Mouse (Mus musculus) hindbrain, embryonic 16.5 days (tissue): ENCODE measurements around the gene Tmem167b. TPM values are rescaled to one million over a fixed set of nuclear protein-coding genes. Genes with fewer than 3 reads are reported as not detected.

ENCODE experiments used
- ATAC-seq: fragments of 200-750 bp; cut with Nextera tagmentation; 2 replicates; pipeline ENCODE4 v1.8.0; 2017; ENCODE audit warnings: moderate TSS enrichment, moderate library complexity
- H3K27ac ChIP-seq: fragments of 300-500 bp; sonication (generic); 2 replicates; pipeline ENCODE4 v1.5.1; 2014; ENCODE audit warnings: low read depth, mild to moderate bottlenecking, control low read depth, low read length, moderate library complexity
- H3K27me3 ChIP-seq: fragments of 300-500 bp; sonication (generic); replicated peaks from 2 replicates; pipeline ENCODE4 v1.6.1; 2014; ENCODE audit warnings: low read length; ENCODE audit not compliant: control insufficient read depth, insufficient read depth
- H3K36me3 ChIP-seq: fragments of 300-500 bp; sonication (generic); 2 replicates; pipeline ENCODE4 v1.6.1; 2014; ENCODE audit warnings: mild to moderate bottlenecking, low read length, moderate library complexity, mixed read lengths; ENCODE audit not compliant: control insufficient read depth, insufficient read depth
- H3K4me1 ChIP-seq: fragments of 300-500 bp; sonication (generic); 2 replicates; pipeline ENCODE4 v1.6.1; 2014; ENCODE audit warnings: low read depth, low read length; ENCODE audit not compliant: control insufficient read depth, insufficient read depth
- H3K4me2 ChIP-seq: fragments of 300-500 bp; sonication (generic); 2 replicates; pipeline ENCODE4 v1.6.1; 2014; ENCODE audit warnings: mild to moderate bottlenecking, low read length, control low read depth, moderate library complexity
- H3K4me3 ChIP-seq: fragments of 300-500 bp; sonication (generic); 2 replicates; pipeline ENCODE4 v1.5.1; 2014; ENCODE audit warnings: mild to moderate bottlenecking, low read length, control low read depth, moderate library complexity
- H3K9ac ChIP-seq: fragments of 300-500 bp; sonication (generic); 2 replicates; pipeline ENCODE4 v1.6.1; 2014; ENCODE audit warnings: low read depth, mild to moderate bottlenecking, control low read depth, low read length, moderate library complexity
- H3K9me3 ChIP-seq: fragments of 300-500 bp; sonication (generic); 2 replicates; pipeline ENCODE4 v1.6.1; 2014; ENCODE audit warnings: mild to moderate bottlenecking, low read length, moderate library complexity; ENCODE audit not compliant: control insufficient read depth
- WGBS: fragments of 180-500 bp; shearing (Covaris S2); extraction: QIAGEN DNeasy Blood & Tissue Kit; methylation state at CpG from one replicate; pipeline ENCODE4 v1.1.7; 2014; 5-methylcytosine and 5-hydroxymethylcytosine counted together
- polyA plus RNA-seq: library from polyadenylated mRNA; unstranded; fragments of >200 nt; fragmentation: Nextera tagmentation; extraction: Ambion mirVana; gene quantifications from 2 replicates; pipeline ENCODE4 v1.2.1, GENCODE M21; 2015

The Tmem167b gene
- polyA plus RNA-seq: 51.0 and 54.3 TPM in 2 replicates

- WGBS: under 1% methylated on average over 37 of the region's 45 CpGs
- H3K27me3 ChIP-seq: no peaks in the 10 kb centered on the region
Measured at GRCm38 (mm10) chr3:108562133-108562730, at the start of gene Tmem167b. Tmem167b (minus strand) TSS chr3:108562466.

GRCm38 (mm10) chr3:108608906-108609305 is 46.6 kb upstream of the Tmem167b start:
- H3K9me3 ChIP-seq: no peaks in the 10 kb centered on the region
- no peak overlapping the region for H3K4me3 ChIP-seq
- peaks cover 5% of the 10 kb centered on the region for H3K36me3 ChIP-seq
- no peak overlapping the region for H3K27ac ChIP-seq
- 61% methylated on average over 3 of the region's 3 CpGs for WGBS
- no peaks in the 10 kb centered on the region for H3K4me1 ChIP-seq
- no peak overlapping the region for H3K9ac ChIP-seq
- H3K27me3 ChIP-seq: no peaks in the 10 kb centered on the region
- no peak for ATAC-seq
- no peak overlapping the region for H3K4me2 ChIP-seq

More at GRCm38 (mm10) chr3:108562133-108562730, at the start of gene Tmem167b:
- Histone ChIP-seq H3K9me3 (no peaks in the 10 kb centered on the region), H3K9ac (peak within 1 kb of the TSS; percentile 87), H3K4me3 (peak within 1 kb of the TSS; percentile 82), H3K36me3 (peaks cover 18% of the 10 kb centered on the region), H3K4me1 (peaks cover 9% of the 10 kb centered on the region), H3K4me2 (peak within 1 kb of the TSS; percentile 88), H3K27ac (peak within 1 kb of the TSS; percentile 95)
- ATAC-seq: peak; percentile 98

GRCm38 (mm10) chr3:108591530-108592522 is 29.6 kb upstream of the Tmem167b start:
- Histone ChIP-seq H3K9ac (peak overlapping the region; percentile 95), H3K27ac (peak overlapping the region; percentile 96), H3K9me3 (no peaks in the 10 kb centered on the region), H3K4me1 (peaks cover 4% of the 10 kb centered on the region), H3K4me3 (peak overlapping the region; percentile 88), H3K4me2 (peak overlapping the region; percentile 70), H3K36me3 (no peaks in the 10 kb centered on the region), H3K27me3 (no peaks in the 10 kb centered on the region)
- WGBS: 0% methylated on average over 55 of the region's 61 CpGs
- ATAC-seq: peak; percentile 84

DNA sequence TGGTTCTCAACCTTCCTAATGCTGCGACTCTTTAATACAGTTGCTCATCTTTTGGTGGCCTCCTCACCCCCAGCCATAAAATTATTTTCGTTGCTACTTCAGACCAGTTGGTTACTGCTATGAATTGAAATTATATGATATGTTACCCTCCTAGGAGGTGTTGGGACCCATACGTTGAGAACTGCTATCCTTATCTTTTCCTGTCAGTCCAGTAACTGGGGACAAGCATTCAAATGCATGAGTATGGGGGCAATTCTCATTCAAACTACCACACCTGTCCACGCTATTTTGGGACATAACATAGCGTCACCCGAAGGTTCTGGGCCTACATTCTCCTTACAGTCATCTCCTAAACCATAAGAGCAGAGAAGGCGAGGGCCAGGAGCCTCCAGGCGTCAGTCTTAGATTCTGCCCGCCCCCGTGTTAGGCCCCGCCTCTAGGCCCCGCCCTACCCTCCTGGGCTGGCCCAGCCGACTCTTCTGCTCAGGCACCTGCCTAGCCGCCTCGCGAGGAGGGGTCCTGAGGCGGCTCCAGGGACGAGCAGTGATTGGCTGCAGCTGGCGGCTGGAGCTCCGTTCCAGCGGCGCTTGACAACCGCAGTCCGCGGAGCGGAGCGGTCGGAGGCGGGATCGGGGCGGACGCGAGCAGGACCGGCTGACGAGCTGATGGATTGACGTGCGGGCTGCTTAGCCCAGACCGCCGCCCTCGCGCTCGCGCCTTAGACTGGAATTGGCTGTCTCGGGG is 28.7 kb upstream of the Tmem167b start, which contains the start of gene Wdr47:
Gene Wdr47, plus strand, starts transcription at position 494 of the 744 bp plus-strand sequence.
- Histone ChIP-seq H3K9me3 (no peaks in the 10 kb centered on the region), H3K4me2 (peak within 1 kb of the TSS; percentile 70), H3K27me3 (no peaks in the 10 kb centered on the region), H3K4me1 (peaks cover 4% of the 10 kb centered on the region), H3K36me3 (no peaks in the 10 kb centered on the region), H3K27ac (peak within 1 kb of the TSS; percentile 96), H3K9ac (peak within 1 kb of the TSS; percentile 95), H3K4me3 (peak within 1 kb of the TSS; percentile 88)
- ATAC-seq: peak; percentile 98
- 6% methylated on average over 44 of the region's 44 CpGs for WGBS

- Histone ChIP-seq H3K4me1 (peaks cover 4% of the 10 kb centered on the region), H3K4me2 (no peak overlapping the region), H3K4me3 (no peak overlapping the region), H3K9ac (no peak overlapping the region), H3K9me3 (no peaks in the 10 kb centered on the region), H3K36me3 (no peaks in the 10 kb centered on the region), H3K27ac (no peak overlapping the region), H3K27me3 (no peaks in the 10 kb centered on the region)
- WGBS: 13% methylated on average over 2 of the region's 2 CpGs
- ATAC-seq: no peak
Measured at GRCm38 (mm10) chr3:108588446-108588845, 26.2 kb upstream of the Tmem167b start.

DNA sequence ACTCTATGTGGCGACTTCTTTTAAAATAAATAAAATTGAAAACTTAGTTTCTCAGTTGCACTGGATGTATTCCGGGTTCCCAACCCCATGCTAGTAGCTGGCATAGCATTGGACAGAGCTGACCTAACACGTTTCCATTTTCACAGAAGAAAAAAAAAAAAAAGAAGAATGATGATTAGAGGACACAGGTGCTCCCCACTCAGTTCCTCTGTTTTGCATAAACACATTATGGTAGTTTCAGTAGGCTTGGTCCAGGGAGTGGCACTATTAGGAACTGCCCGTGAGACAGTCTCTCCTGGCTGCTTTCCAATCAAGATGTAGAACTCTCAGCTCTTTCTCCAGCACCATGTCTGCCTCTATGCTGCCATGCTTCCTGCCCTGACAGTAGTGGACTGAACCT is 22.3 kb upstream of the Tmem167b start:
- ATAC-seq: no peak
- Histone ChIP-seq H3K36me3 (no peaks in the 10 kb centered on the region), H3K4me2 (no peak overlapping the region), H3K9ac (no peak overlapping the region), H3K27ac (no peak overlapping the region), H3K4me1 (no peaks in the 10 kb centered on the region), H3K9me3 (no peaks in the 10 kb centered on the region), H3K27me3 (no peaks in the 10 kb centered on the region), H3K4me3 (no peak overlapping the region)
- WGBS: 76% methylated on average over 4 of the region's 4 CpGs

DNA sequence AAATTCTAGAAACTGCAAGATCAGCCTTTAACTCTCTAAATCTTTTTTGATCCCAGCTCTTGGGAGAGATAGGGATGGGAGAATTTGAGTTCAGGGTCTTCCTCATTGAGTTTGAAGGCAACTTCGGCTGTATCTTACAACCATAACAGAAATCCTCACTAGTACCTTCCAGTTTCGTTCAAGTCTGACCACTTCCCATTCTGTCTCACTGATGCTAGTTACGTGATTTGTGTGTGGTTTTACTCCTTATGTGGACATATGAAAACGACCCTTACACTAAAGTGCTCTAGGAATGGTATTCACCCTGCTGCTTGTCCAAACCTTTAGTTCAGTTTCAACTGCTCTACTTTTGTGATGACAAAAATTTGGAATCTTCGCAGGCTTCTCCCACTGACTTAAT is 11.8 kb upstream of the Tmem167b start:
- H3K36me3 ChIP-seq: 0 out of 2 replicates have a peak, but pooled peaks cover 2% of the 10 kb centered on the region
- H3K4me3 ChIP-seq: no peak overlapping the region
- ATAC-seq: no peak
- 92% methylated on average over 5 of the region's 5 CpGs for WGBS
- no peak overlapping the region for H3K9ac ChIP-seq
- no peaks in the 10 kb centered on the region for H3K9me3 ChIP-seq
- no peak overlapping the region for H3K4me2 ChIP-seq
- no peaks in the 10 kb centered on the region for H3K27me3 ChIP-seq
- H3K4me1 ChIP-seq: peaks cover 13% of the 10 kb centered on the region
- H3K27ac ChIP-seq: no peak overlapping the region

- Histone ChIP-seq H3K4me3 (peak overlapping the region; percentile 74), H3K27ac (no peak overlapping the region), H3K36me3 (no peaks in the 10 kb centered on the region), H3K27me3 (no peaks in the 10 kb centered on the region), H3K9me3 (no peaks in the 10 kb centered on the region), H3K4me2 (peak overlapping the region; percentile 89), H3K9ac (peak overlapping the region; percentile 80), H3K4me1 (peaks cover 13% of the 10 kb centered on the region)
- 43% methylated on average over 18 of the region's 18 CpGs for WGBS
- no peak for ATAC-seq
Measured at GRCm38 (mm10) chr3:108572309-108573010, 10.2 kb upstream of the Tmem167b start.
